Mouse (Mus musculus) spleen, adult 2 months (tissue): ENCODE data around the gene Zfp609. TPM values are rescaled to one million over a fixed set of nuclear protein-coding genes. Genes with fewer than 3 reads are reported as not detected.

Experiments
- DNase-seq, 2 experiments: peaks; one replicate each; pipeline versions ENCODE4 v3.0.0 to v3.0.0-alpha.2; 2012 to 2021; ENCODE audit warnings: low spot score in 2 of 2, low read depth in 1 of 2
- H3K27ac ChIP-seq: fragments of 200-500 bp; 2 replicates; pipeline ENCODE4 v1.5.1; 2012; ENCODE audit warnings: low read length, inconsistent platforms; ENCODE audit not compliant: insufficient read depth
- H3K27me3 ChIP-seq: fragments of 200-500 bp; 2 replicates; pipeline ENCODE4 v1.6.1; 2012; ENCODE audit warnings: mild to moderate bottlenecking, moderate library complexity, low read length, inconsistent platforms; ENCODE audit not compliant: control insufficient read depth, insufficient read depth
- H3K36me3 ChIP-seq: fragments of 200-500 bp; 2 replicates; pipeline ENCODE4 v1.6.1; 2012; ENCODE audit warnings: mild to moderate bottlenecking, low read length, inconsistent platforms; ENCODE audit not compliant: control insufficient read depth, insufficient read depth
- H3K4me1 ChIP-seq: fragments of 200-500 bp; 2 replicates; pipeline ENCODE4 v1.6.1; 2011; ENCODE audit warnings: inconsistent platforms; ENCODE audit not compliant: control insufficient read depth, insufficient read depth, insufficient read length
- H3K4me3 ChIP-seq: fragments of 200-500 bp; 2 replicates; pipeline ENCODE4 v1.5.1; 2011; ENCODE audit warnings: mild to moderate bottlenecking, inconsistent platforms; ENCODE audit not compliant: insufficient read depth, insufficient read length; ENCODE audit errors: extremely low read depth
- CTCF ChIP-seq: fragments of 200-500 bp; IDR thresholded peaks from 2 replicates; pipeline ENCODE4 v1.5.1; 2011; ENCODE audit warnings: mild to moderate bottlenecking, inconsistent platforms; ENCODE audit not compliant: insufficient read depth, insufficient read length, insufficient replicate concordance; ENCODE audit errors: extremely low read depth
- POLR2A ChIP-seq: fragments of 200-500 bp; IDR thresholded peaks from 2 replicates; pipeline ENCODE4 v1.6.1; 2011; ENCODE audit warnings: low read depth, low read length, inconsistent platforms
- WGBS: fragments of 180-500 bp; shearing (Covaris S2); methylation state at CpG from one replicate; pipeline ENCODE4 v1.1.7; 2018; 5-methylcytosine and 5-hydroxymethylcytosine counted together
- polyA plus RNA-seq: library from polyadenylated mRNA; depleted of rRNA; stranded (reverse); fragments of >200 nt; gene quantifications from 2 replicates; pipeline ENCODE4 v1.2.3, GENCODE M21; 2012

The Zfp609 gene
- polyA plus RNA-seq, 1 experiment = 3.5 TPM

- WGBS = 91% methylated on average over 10 of the region's 10 CpGs
- Histone ChIP-seq H3K4me1 (no peaks in the 10 kb centered on the region), H3K27me3 (no peaks in the 10 kb centered on the region), H3K36me3 (peaks cover 7% of the 10 kb centered on the region), H3K4me3 (no peak overlapping the region), H3K27ac (no peak overlapping the region)
- no peak for TF ChIP-seq POLR2A
- TF ChIP-seq CTCF = no peak
- DNase-seq = no peak
These were observed 7.4 kb upstream of the Zfp609 start for GRCm38 (mm10) chr9:65834628-65835354.

GRCm38 (mm10) chr9:65833640-65834039 lies 6.3 kb upstream of the Zfp609 start:
- TF ChIP-seq POLR2A (no peak), CTCF (no peak)
- H3K4me3 ChIP-seq = no peak overlapping the region
- no peak overlapping the region for H3K27ac ChIP-seq
- no peaks in the 10 kb centered on the region for H3K4me1 ChIP-seq
- H3K27me3 ChIP-seq = no peaks in the 10 kb centered on the region
- no peak for DNase-seq
- peaks cover 7% of the 10 kb centered on the region for H3K36me3 ChIP-seq

- Histone ChIP-seq H3K4me1 (no peaks in the 10 kb centered on the region), H3K27ac (no peak overlapping the region), H3K36me3 (peaks cover 6% of the 10 kb centered on the region), H3K4me3 (no peak overlapping the region), H3K27me3 (no peaks in the 10 kb centered on the region)
- WGBS = 99% methylated on average over 2 of the region's 2 CpGs
- TF ChIP-seq CTCF = no peak
- no peak for TF ChIP-seq POLR2A
- DNase-seq = no peak
These were observed 5.9 kb upstream of the Zfp609 start for GRCm38 (mm10) chr9:65833230-65833629.

- Histone ChIP-seq H3K4me3 (no peak overlapping the region), H3K4me1 (no peaks in the 10 kb centered on the region)
- no peak for TF ChIP-seq POLR2A
These were observed 4.7 kb upstream of the Zfp609 start for GRCm38 (mm10) chr9:65832041-65832440.

GRCm38 (mm10) chr9:65831164-65831563 lies 3.8 kb upstream of the Zfp609 start:
- no peak overlapping the region for H3K4me3 ChIP-seq
- TF ChIP-seq POLR2A (no peak), CTCF (no peak)

More at GRCm38 (mm10) chr9:65832041-65832440, 4.7 kb upstream of the Zfp609 start:
- Histone ChIP-seq H3K27me3 (peaks cover 4% of the 10 kb centered on the region), H3K27ac (no peak overlapping the region), H3K36me3 (peaks cover 3% of the 10 kb centered on the region)
- 82% methylated on average over 2 of the region's 2 CpGs for WGBS
- no peak for DNase-seq

GRCm38 (mm10) chr9:65830255-65830654 lies 2.9 kb upstream of the Zfp609 start:
- H3K4me3 ChIP-seq = no peak overlapping the region
- no peak for DNase-seq
- TF ChIP-seq CTCF = no peak
- TF ChIP-seq POLR2A = no peak
- peaks cover 3% of the 10 kb centered on the region for H3K36me3 ChIP-seq
- no peak overlapping the region for H3K27ac ChIP-seq
- WGBS = 93% methylated on average over 4 of the region's 4 CpGs
- no peaks in the 10 kb centered on the region for H3K4me1 ChIP-seq
- H3K27me3 ChIP-seq = peaks cover 4% of the 10 kb centered on the region

More at GRCm38 (mm10) chr9:65831164-65831563, 3.8 kb upstream of the Zfp609 start:
- DNase-seq = no peak
- 25% methylated on average over 4 of the region's 4 CpGs for WGBS
- Histone ChIP-seq H3K36me3 (peaks cover 3% of the 10 kb centered on the region), H3K27ac (no peak overlapping the region), H3K4me1 (no peaks in the 10 kb centered on the region), H3K27me3 (peaks cover 4% of the 10 kb centered on the region)

- Histone ChIP-seq H3K36me3 (peaks cover 3% of the 10 kb centered on the region), H3K4me3 (no peak overlapping the region; the same call in 1 of the 2 replicates), H3K27ac (no peak overlapping the region), H3K27me3 (peaks cover 4% of the 10 kb centered on the region), H3K4me1 (no peaks in the 10 kb centered on the region)
- peak; percentile 15 to 57 for DNase-seq
- TF ChIP-seq CTCF (peak; percentile 13; the same call in 1 of the 2 replicates), POLR2A (no peak)
- WGBS = 49% methylated on average over 2 of the region's 2 CpGs
These were observed 2.0 kb upstream of the Zfp609 start for GRCm38 (mm10) chr9:65829410-65829809.
